Mouse (Mus musculus): Measurements from ENCODE around the gene Fbxw11. TPM values are rescaled to one million over a fixed set of nuclear protein-coding genes. Genes with fewer than 3 reads are reported as not detected.
A peak's percentile ranks its signal among the peaks of the same experiment; 100 is the strongest.

The Fbxw11 gene
- total RNA-seq (2018; cell fraction: chromatin; rRNA removed), result 100 to 1,000 TPM in 6 of 26 experiments, 10 to 100 TPM in 20; 23.9 to 191 (median 48.0) TPM
- 100 to 1,000 TPM in 1 of 26 experiments, 10 to 100 TPM in 25; 54.6 to 141 (median 67.0) TPM for total RNA-seq (2018; cell fraction: cytosol; rRNA removed)
- total RNA-seq (2018; cell fraction: nucleus; rRNA removed), result 100 to 1,000 TPM in 10 of 26 experiments, 10 to 100 TPM in 16; 40.5 to 222 (median 79.6) TPM
- polyA plus RNA-seq (2018), result 33.3 to 53.6 TPM (median 51.5 TPM) in 3 replicates

GRCm38 (mm10) chr11:32642249-32642876 lies at the start of gene Fbxw11:
Fbxw11 (plus strand) TSS chr11:32642724.
- Histone ChIP-seq H3K4me3 (ENCODE audit: inconsistent target) (peak within 1 kb of the TSS; percentile 76), H3K36me3 (ENCODE audit: inconsistent target) (no peaks in the 10 kb centered on the region), H3K79me2 (ENCODE audit: inconsistent target) (peaks cover 44% of the 10 kb centered on the region), H3K27ac (peak within 1 kb of the TSS; percentile 96)
- WGBS (ENCODE audit: missing documents), result under 1% methylated on average over 55 of the region's 64 CpGs

GRCm38 (mm10) chr11:32593081-32593480 lies 49.4 kb upstream of the Fbxw11 start:
- 96% methylated on average over 7 of the region's 7 CpGs for WGBS (ENCODE audit: missing documents)
- no peaks in the 10 kb centered on the region for H3K79me2 ChIP-seq (ENCODE audit: inconsistent target)
- H3K27ac ChIP-seq, result no peak overlapping the region
- no peak overlapping the region for H3K4me3 ChIP-seq (ENCODE audit: inconsistent target)
- peaks cover 36% of the 10 kb centered on the region; the same call in 1 of the 2 replicates for H3K36me3 ChIP-seq (ENCODE audit: inconsistent target)

GRCm38 (mm10) chr11:32594122-32594521 lies 48.4 kb upstream of the Fbxw11 start:
- Histone ChIP-seq H3K27ac (no peak overlapping the region), H3K36me3 (ENCODE audit: inconsistent target) (peaks cover 30% of the 10 kb centered on the region; the same call in 1 of the 2 replicates), H3K4me3 (ENCODE audit: inconsistent target) (no peak overlapping the region), H3K79me2 (ENCODE audit: inconsistent target) (no peaks in the 10 kb centered on the region)
- 94% methylated on average over 4 of the region's 4 CpGs for WGBS (ENCODE audit: missing documents)

- Histone ChIP-seq H3K4me3 (ENCODE audit: inconsistent target) (no peak overlapping the region), H3K36me3 (ENCODE audit: inconsistent target) (peaks cover 14% of the 10 kb centered on the region; the same call in 1 of the 2 replicates), H3K27ac (no peak overlapping the region), H3K79me2 (ENCODE audit: inconsistent target) (no peaks in the 10 kb centered on the region)
- WGBS (ENCODE audit: missing documents), result 93% methylated on average over 6 of the region's 6 CpGs
Observed at GRCm38 (mm10) chr11:32600371-32600770, 42.2 kb upstream of the Fbxw11 start.

GRCm38 (mm10) chr11:32601528-32602323 lies 40.8 kb upstream of the Fbxw11 start:
- no peak overlapping the region for H3K27ac ChIP-seq
- 94% methylated on average over 12 of the region's 12 CpGs for WGBS (ENCODE audit: missing documents)
- no peak overlapping the region for H3K4me3 ChIP-seq (ENCODE audit: inconsistent target)
- no peaks in the 10 kb centered on the region for H3K79me2 ChIP-seq (ENCODE audit: inconsistent target)
- peaks cover 15% of the 10 kb centered on the region; the same call in 1 of the 2 replicates for H3K36me3 ChIP-seq (ENCODE audit: inconsistent target)

GRCm38 (mm10) chr11:32604663-32605062 lies 37.9 kb upstream of the Fbxw11 start:
- WGBS (ENCODE audit: missing documents), result 90% methylated on average over 3 of the region's 4 CpGs
- peaks cover 15% of the 10 kb centered on the region; the same call in 1 of the 2 replicates for H3K36me3 ChIP-seq (ENCODE audit: inconsistent target)
- H3K4me3 ChIP-seq (ENCODE audit: inconsistent target), result no peak overlapping the region
- H3K79me2 ChIP-seq (ENCODE audit: inconsistent target), result no peaks in the 10 kb centered on the region
- no peak overlapping the region for H3K27ac ChIP-seq

- H3K27ac ChIP-seq, result no peak overlapping the region
- H3K36me3 ChIP-seq (ENCODE audit: inconsistent target), result peaks cover 17% of the 10 kb centered on the region; the same call in 1 of the 2 replicates
- no peak overlapping the region for H3K4me3 ChIP-seq (ENCODE audit: inconsistent target)
- WGBS (ENCODE audit: missing documents), result 94% methylated on average over 7 of the region's 7 CpGs
- no peaks in the 10 kb centered on the region for H3K79me2 ChIP-seq (ENCODE audit: inconsistent target)
Observed at GRCm38 (mm10) chr11:32605131-32605860, 37.2 kb upstream of the Fbxw11 start.

GRCm38 (mm10) chr11:32605907-32606306 lies 36.6 kb upstream of the Fbxw11 start:
- Histone ChIP-seq H3K79me2 (ENCODE audit: inconsistent target) (no peaks in the 10 kb centered on the region), H3K36me3 (ENCODE audit: inconsistent target) (peaks cover 17% of the 10 kb centered on the region; the same call in 1 of the 2 replicates), H3K27ac (no peak overlapping the region), H3K4me3 (ENCODE audit: inconsistent target) (no peak overlapping the region)
- 96% methylated on average over 3 of the region's 3 CpGs for WGBS (ENCODE audit: missing documents)

GRCm38 (mm10) chr11:32607319-32607718 lies 35.2 kb upstream of the Fbxw11 start:
- H3K79me2 ChIP-seq (ENCODE audit: inconsistent target), result no peaks in the 10 kb centered on the region
- no peak overlapping the region for H3K4me3 ChIP-seq (ENCODE audit: inconsistent target)
- no peak overlapping the region; the same call in 1 of the 2 replicates for H3K27ac ChIP-seq
- peaks cover 28% of the 10 kb centered on the region; the same call in 1 of the 2 replicates for H3K36me3 ChIP-seq (ENCODE audit: inconsistent target)

- Histone ChIP-seq H3K4me3 (ENCODE audit: inconsistent target) (no peak overlapping the region), H3K79me2 (ENCODE audit: inconsistent target) (no peaks in the 10 kb centered on the region), H3K27ac (no peak overlapping the region), H3K36me3 (ENCODE audit: inconsistent target) (peaks cover 44% of the 10 kb centered on the region; the same call in 1 of the 2 replicates)
- 97% methylated on average over 6 of the region's 6 CpGs for WGBS (ENCODE audit: missing documents)
Observed at GRCm38 (mm10) chr11:32610616-32611015, 31.9 kb upstream of the Fbxw11 start.

GRCm38 (mm10) chr11:32612304-32612703 lies 30.2 kb upstream of the Fbxw11 start:
- H3K36me3 ChIP-seq (ENCODE audit: inconsistent target), result peaks cover 44% of the 10 kb centered on the region; the same call in 1 of the 2 replicates
- WGBS (ENCODE audit: missing documents), result 96% methylated on average over 6 of the region's 6 CpGs
- no peaks in the 10 kb centered on the region for H3K79me2 ChIP-seq (ENCODE audit: inconsistent target)
- H3K4me3 ChIP-seq (ENCODE audit: inconsistent target), result no peak overlapping the region
- H3K27ac ChIP-seq, result no peak overlapping the region

GRCm38 (mm10) chr11:32614463-32614862 lies 28.1 kb upstream of the Fbxw11 start:
- H3K79me2 ChIP-seq (ENCODE audit: inconsistent target), result no peaks in the 10 kb centered on the region
- H3K36me3 ChIP-seq (ENCODE audit: inconsistent target), result peaks cover 44% of the 10 kb centered on the region; the same call in 1 of the 2 replicates
- no peak overlapping the region for H3K27ac ChIP-seq
- no peak overlapping the region for H3K4me3 ChIP-seq (ENCODE audit: inconsistent target)
- 94% methylated on average over 29 of the region's 29 CpGs for WGBS (ENCODE audit: missing documents)

- 85% methylated on average over 11 of the region's 11 CpGs for WGBS (ENCODE audit: missing documents)
- Histone ChIP-seq H3K79me2 (ENCODE audit: inconsistent target) (no peaks in the 10 kb centered on the region), H3K4me3 (ENCODE audit: inconsistent target) (no peak overlapping the region), H3K36me3 (ENCODE audit: inconsistent target) (peaks cover 36% of the 10 kb centered on the region; the same call in 1 of the 2 replicates), H3K27ac (no peak overlapping the region)
Observed at GRCm38 (mm10) chr11:32615561-32615960, 27.0 kb upstream of the Fbxw11 start.

- peaks cover 32% of the 10 kb centered on the region; the same call in 1 of the 2 replicates for H3K36me3 ChIP-seq (ENCODE audit: inconsistent target)
- H3K79me2 ChIP-seq (ENCODE audit: inconsistent target), result no peaks in the 10 kb centered on the region
- H3K4me3 ChIP-seq (ENCODE audit: inconsistent target), result no peak overlapping the region
- 97% methylated on average over 5 of the region's 6 CpGs for WGBS (ENCODE audit: missing documents)
- no peak overlapping the region for H3K27ac ChIP-seq
Observed at GRCm38 (mm10) chr11:32616091-32616490, 26.4 kb upstream of the Fbxw11 start.

Measured in macrophage (primary cell).